Mouse (Mus musculus): ENCODE measurements around the gene Fnip2. TPM values are rescaled to one million over a fixed set of nuclear protein-coding genes. Genes with fewer than 3 reads are reported as not detected.

Gene Fnip2
- total and polyA plus RNA-seq, 3 experiments: 0.21 to 0.71 (median 0.31) TPM

DNA sequence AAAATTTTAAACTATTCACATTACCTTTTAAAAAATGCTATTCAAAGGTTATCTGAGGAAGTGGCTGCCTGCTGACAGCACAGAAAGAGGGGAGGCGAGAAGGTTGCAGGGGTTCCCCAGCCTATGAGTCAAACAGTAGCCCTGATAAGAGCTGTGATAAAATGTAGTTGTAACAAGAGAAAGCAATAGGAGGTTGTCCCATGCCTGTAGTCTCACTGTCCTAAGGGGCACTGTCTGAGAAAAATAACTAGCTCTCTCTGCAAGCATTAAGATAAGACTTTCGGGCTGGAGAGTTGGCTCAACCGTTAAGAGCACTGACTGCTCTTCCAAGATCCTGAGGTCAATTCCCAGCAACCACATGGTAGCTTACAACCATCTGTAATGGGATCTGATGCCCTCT is 29.3 kb downstream of the Fnip2 start:
- H3K79me2 ChIP-seq (replicated peaks; ENCODE audit: control insufficient read depth, extremely low read depth, insufficient read depth, poor library complexity, severe bottlenecking): no peaks in the 10 kb centered on the region
- DNase-seq (ENCODE audit: extremely low read depth): no peak
- in situ Hi-C loops (cut with MboI; ENCODE audit: low pct_ligation_motif_present, low pct_unique_long_range_greater_than_20kb, low sequenced_read_pairs) (no loop called here), dilution Hi-C loops (cut with MboI; ENCODE audit: extremely low pct_ligation_motif_present, extremely low pct_unique_long_range_greater_than_20kb, low sequenced_read_pairs) (no loop called here)
- H3K27ac ChIP-seq (ENCODE audit: insufficient read depth, low read depth): no peak overlapping the region
- no peak overlapping the region for H3K4me3 ChIP-seq (replicated peaks in 1 of 3; ENCODE audit: low read depth in 2 of 3, low read length in 2 of 3, poor library complexity in 1 of 3)
- peaks cover 0 to 32% of the 10 kb centered on the region in 2 experiments; a peak in 2 of 4 replicates for H3K4me1 ChIP-seq (ENCODE audit: control insufficient read depth in 1 of 2, insufficient read depth in 2 of 2)
- no peaks in the 10 kb centered on the region for H3K36me3 ChIP-seq (replicated peaks in 1 of 2; ENCODE audit: control insufficient read depth in 1 of 2, insufficient read depth in 1 of 2, low read length in 1 of 2)
- no peak overlapping the region for H3K4me2 ChIP-seq (ENCODE audit: insufficient read depth, low read depth, poor library complexity, severe bottlenecking)
- H3K9me3 ChIP-seq (replicated peaks; ENCODE audit: low read length): no peaks in the 10 kb centered on the region
- no peak overlapping the region for H3K9ac ChIP-seq (ENCODE audit: insufficient read depth, low read depth)
- peaks cover 4% of the 10 kb centered on the region for H3K27me3 ChIP-seq (replicated peaks)
- TF ChIP-seq CTCF (conservative IDR thresholded peaks at IDR 0.05 in 1 of 2, IDR thresholded peaks at IDR 0.05 in 1 of 2; ENCODE audit: low read depth in 2 of 2, low read length in 2 of 2) (no peak), KAT2A (IDR thresholded peaks at IDR 0.05; ENCODE audit: insufficient replicate concordance, low read length) (no peak), TBP (conservative IDR thresholded peaks at IDR 0.05; ENCODE audit: low read depth, low read length) (no peak), TCF12 (IDR thresholded peaks at IDR 0.05; ENCODE audit: low read depth, low read length) (no peak), MYC (IDR thresholded peaks at IDR 0.05; ENCODE audit: low read depth, low read length) (no peak), ZC3H11A (IDR thresholded peaks at IDR 0.05; ENCODE audit: low read depth, low read length) (no peak), CHD2 (IDR thresholded peaks at IDR 0.05; ENCODE audit: low read length) (no peak), ZNF384 (IDR thresholded peaks at IDR 0.05; ENCODE audit: low read depth, low read length) (no peak)

DNA sequence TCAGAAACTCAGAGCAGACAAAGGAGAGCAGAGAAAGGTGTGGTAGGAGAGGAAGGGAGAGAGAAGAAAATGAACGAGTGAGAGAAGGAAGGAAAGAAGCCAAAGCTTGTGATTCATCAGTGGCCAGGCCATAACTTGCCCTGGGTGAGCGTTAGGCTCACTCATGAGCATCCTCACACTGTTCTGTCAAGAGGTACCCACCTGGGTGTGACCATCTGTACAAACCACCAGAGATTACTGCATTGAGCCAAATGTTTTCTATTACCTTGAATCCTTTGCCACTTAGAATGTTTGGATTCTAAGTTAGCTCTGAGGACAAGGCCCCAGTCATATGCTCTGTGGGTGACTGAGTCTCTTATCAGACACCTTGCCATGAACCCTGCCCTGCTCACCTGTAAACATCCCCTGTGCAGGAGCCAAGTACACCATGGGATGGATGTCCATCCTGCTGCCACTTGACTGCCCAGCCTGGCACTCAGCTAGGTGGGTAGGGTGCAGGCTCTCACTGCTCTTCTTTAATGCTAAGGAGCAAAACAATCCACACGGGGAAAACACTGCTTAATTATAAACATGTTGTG is 29.9 kb downstream of the Fnip2 start:
- no peak overlapping the region for H3K9ac ChIP-seq (ENCODE audit: insufficient read depth, low read depth)
- in situ Hi-C loops (cut with MboI; ENCODE audit: low pct_ligation_motif_present, low pct_unique_long_range_greater_than_20kb, low sequenced_read_pairs) (no loop called here), dilution Hi-C loops (cut with MboI; ENCODE audit: extremely low pct_ligation_motif_present, extremely low pct_unique_long_range_greater_than_20kb, low sequenced_read_pairs) (no loop called here)
- no peaks in the 10 kb centered on the region for H3K79me2 ChIP-seq (replicated peaks; ENCODE audit: control insufficient read depth, extremely low read depth, insufficient read depth, poor library complexity, severe bottlenecking)
- TF ChIP-seq MEF2A (IDR thresholded peaks at IDR 0.05; ENCODE audit: borderline replicate concordance, low read depth, low read length) (no peak), ZNF384 (IDR thresholded peaks at IDR 0.05; ENCODE audit: low read depth, low read length) (no peak), POLR2A (IDR thresholded peaks at IDR 0.05; ENCODE audit: low read depth, low read length) (no peak)
- DNase-seq (ENCODE audit: extremely low read depth): no peak
- H3K27me3 ChIP-seq (replicated peaks): no peaks in the 10 kb centered on the region
- H3K4me2 ChIP-seq (ENCODE audit: insufficient read depth, low read depth, poor library complexity, severe bottlenecking): no peak overlapping the region
- no peak overlapping the region for H3K27ac ChIP-seq (ENCODE audit: insufficient read depth, low read depth)
- peaks cover 0 to 28% of the 10 kb centered on the region in 2 experiments; a peak in 2 of 4 replicates for H3K4me1 ChIP-seq (ENCODE audit: control insufficient read depth in 1 of 2, insufficient read depth in 2 of 2)
- no peaks in the 10 kb centered on the region for H3K9me3 ChIP-seq (replicated peaks; ENCODE audit: low read length)
- H3K36me3 ChIP-seq (replicated peaks in 1 of 2; ENCODE audit: control insufficient read depth in 1 of 2, insufficient read depth in 1 of 2, low read length in 1 of 2): no peaks in the 10 kb centered on the region
- H3K4me3 ChIP-seq (replicated peaks in 1 of 3; ENCODE audit: low read depth in 2 of 3, low read length in 2 of 3, poor library complexity in 1 of 3): no peak overlapping the region

DNA sequence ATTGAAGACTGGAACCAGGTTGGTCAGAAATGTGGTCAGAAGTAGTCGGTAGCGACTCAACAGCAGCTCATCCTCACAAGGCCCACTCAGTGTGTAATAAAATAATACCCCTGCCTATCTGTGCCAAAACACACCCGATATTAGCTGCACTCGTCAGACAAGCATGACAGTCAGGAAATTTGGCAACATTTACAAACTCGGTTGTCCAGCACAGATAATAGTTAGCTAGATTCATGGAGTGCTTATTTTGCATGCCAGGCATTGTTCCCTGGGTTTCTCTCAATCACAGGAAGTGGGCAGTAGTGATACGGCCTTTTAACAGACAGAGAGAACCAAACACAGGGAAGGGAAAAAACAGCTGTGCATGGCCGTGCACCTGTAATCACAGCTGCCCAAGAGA is 30.6 kb downstream of the Fnip2 start:
- Histone ChIP-seq H3K27ac (ENCODE audit: insufficient read depth, low read depth) (no peak overlapping the region), H3K36me3 (replicated peaks in 1 of 2; ENCODE audit: control insufficient read depth in 1 of 2, insufficient read depth in 1 of 2, low read length in 1 of 2) (no peaks in the 10 kb centered on the region), H3K9me3 (replicated peaks; ENCODE audit: low read length) (no peaks in the 10 kb centered on the region), H3K9ac (ENCODE audit: insufficient read depth, low read depth) (no peak overlapping the region), H3K4me3 (replicated peaks in 1 of 3; ENCODE audit: low read depth in 2 of 3, low read length in 2 of 3, poor library complexity in 1 of 3) (no peak overlapping the region), H3K4me2 (ENCODE audit: insufficient read depth, low read depth, poor library complexity, severe bottlenecking) (no peak overlapping the region), H3K27me3 (replicated peaks) (no peaks in the 10 kb centered on the region), H3K4me1 (ENCODE audit: control insufficient read depth in 1 of 2, insufficient read depth in 2 of 2) (peaks cover 0 to 30% of the 10 kb centered on the region in 2 experiments; a peak in 2 of 4 replicates), H3K79me2 (replicated peaks; ENCODE audit: control insufficient read depth, extremely low read depth, insufficient read depth, poor library complexity, severe bottlenecking) (no peaks in the 10 kb centered on the region)
- dilution Hi-C loops (cut with MboI; ENCODE audit: extremely low pct_ligation_motif_present, extremely low pct_unique_long_range_greater_than_20kb, low sequenced_read_pairs): no loop called here
- TF ChIP-seq CHD1 (IDR thresholded peaks at IDR 0.05; ENCODE audit: low read depth, low read length) (no peak), UBTF (IDR thresholded peaks at IDR 0.05; ENCODE audit: low read depth, low read length) (no peak), RAD21 (IDR thresholded peaks at IDR 0.05; ENCODE audit: low read depth, low read length) (no peak), BHLHE40 (IDR thresholded peaks at IDR 0.05; ENCODE audit: low read depth, low read length) (no peak)
- in situ Hi-C loops (cut with MboI; ENCODE audit: low pct_ligation_motif_present, low pct_unique_long_range_greater_than_20kb, low sequenced_read_pairs): no loop called here
- no peak for DNase-seq (ENCODE audit: extremely low read depth)

Measured in CH12.LX (cell line).